Mouse (Mus musculus): Measurements from ENCODE around the gene 1700001J03Rik. TPM values are rescaled to one million over a fixed set of nuclear protein-coding genes. Genes with fewer than 3 reads are reported as not detected.
A peak's percentile ranks its signal among the peaks of the same experiment; 100 is the strongest.

1700001J03Rik gene
- polyA plus RNA-seq, 1 experiment, result 2.2 TPM

GRCm38 (mm10) chr5:146227496-146227895 lies 42.4 kb upstream of the 1700001J03Rik start:
- H3K4me1 ChIP-seq (ENCODE audit: control insufficient read depth, insufficient read depth, low read length), result no peaks in the 10 kb centered on the region
- DNase-seq, result no peak
- no peak overlapping the region for H3K4me3 ChIP-seq (replicated peaks; ENCODE audit: insufficient read depth, low read depth, low read length)
- TF ChIP-seq CTCF (IDR thresholded peaks at IDR 0.05; ENCODE audit: borderline replicate concordance, insufficient read depth, low read depth, low read length) (no peak), POLR2A (IDR thresholded peaks at IDR 0.05; ENCODE audit: borderline replicate concordance, insufficient read depth, low read length) (no peak)
- 82% methylated on average over 8 of the region's 8 CpGs for WGBS
- no peak overlapping the region for H3K27ac ChIP-seq (ENCODE audit: insufficient read depth, low read length)
- no peaks in the 10 kb centered on the region for H3K27me3 ChIP-seq (ENCODE audit: control insufficient read depth, insufficient read depth, low read length)

- Histone ChIP-seq H3K27ac (ENCODE audit: insufficient read depth, low read length) (no peak overlapping the region), H3K4me1 (ENCODE audit: control insufficient read depth, insufficient read depth, low read length) (no peaks in the 10 kb centered on the region), H3K4me3 (replicated peaks; ENCODE audit: insufficient read depth, low read depth, low read length) (no peak overlapping the region), H3K27me3 (ENCODE audit: control insufficient read depth, insufficient read depth, low read length) (no peaks in the 10 kb centered on the region)
- no peak for DNase-seq
- TF ChIP-seq CTCF (IDR thresholded peaks at IDR 0.05; ENCODE audit: borderline replicate concordance, insufficient read depth, low read depth, low read length) (no peak), POLR2A (IDR thresholded peaks at IDR 0.05; ENCODE audit: borderline replicate concordance, insufficient read depth, low read length) (no peak)
- 64% methylated on average over 5 of the region's 5 CpGs for WGBS
Measured at GRCm38 (mm10) chr5:146223786-146224185, 38.7 kb upstream of the 1700001J03Rik start.

- Histone ChIP-seq H3K4me3 (replicated peaks; ENCODE audit: insufficient read depth, low read depth, low read length) (peak overlapping the region; percentile 72), H3K27me3 (ENCODE audit: control insufficient read depth, insufficient read depth, low read length) (no peaks in the 10 kb centered on the region), H3K4me1 (ENCODE audit: control insufficient read depth, insufficient read depth, low read length) (no peaks in the 10 kb centered on the region), H3K27ac (ENCODE audit: insufficient read depth, low read length) (peak overlapping the region; percentile 74; the same call in 1 of the 2 replicates)
- no peak for TF ChIP-seq CTCF (IDR thresholded peaks at IDR 0.05; ENCODE audit: borderline replicate concordance, insufficient read depth, low read depth, low read length)
- TF ChIP-seq POLR2A (IDR thresholded peaks at IDR 0.05; ENCODE audit: borderline replicate concordance, insufficient read depth, low read length), result no peak
- no peak for DNase-seq
- 30% methylated on average over 6 of the region's 6 CpGs for WGBS
Measured at GRCm38 (mm10) chr5:146221722-146222121, 36.6 kb upstream of the 1700001J03Rik start.

GRCm38 (mm10) chr5:146220879-146221714 lies 36.0 kb upstream of the 1700001J03Rik start, which contains the start of gene Rnf6:
Gene Rnf6, minus strand, starts transcription at chr5:146221555.
- no peaks in the 10 kb centered on the region for H3K4me1 ChIP-seq (ENCODE audit: control insufficient read depth, insufficient read depth, low read length)
- TF ChIP-seq POLR2A (IDR thresholded peaks at IDR 0.05; ENCODE audit: borderline replicate concordance, insufficient read depth, low read length), result peak; percentile 78
- no peak for TF ChIP-seq CTCF (IDR thresholded peaks at IDR 0.05; ENCODE audit: borderline replicate concordance, insufficient read depth, low read depth, low read length)
- no peaks in the 10 kb centered on the region for H3K27me3 ChIP-seq (ENCODE audit: control insufficient read depth, insufficient read depth, low read length)
- DNase-seq, result peak; percentile 92 to 96
- peak within 1 kb of the TSS; percentile 72 for H3K4me3 ChIP-seq (replicated peaks; ENCODE audit: insufficient read depth, low read depth, low read length)
- peak within 1 kb of the TSS; percentile 74 for H3K27ac ChIP-seq (ENCODE audit: insufficient read depth, low read length)
- WGBS, result 1% methylated on average over 65 of the region's 67 CpGs

- WGBS, result 6% methylated on average over 13 of the region's 13 CpGs
- H3K27me3 ChIP-seq (ENCODE audit: control insufficient read depth, insufficient read depth, low read length), result no peaks in the 10 kb centered on the region
- no peaks in the 10 kb centered on the region for H3K4me1 ChIP-seq (ENCODE audit: control insufficient read depth, insufficient read depth, low read length)
- H3K27ac ChIP-seq (ENCODE audit: insufficient read depth, low read length), result no peak overlapping the region
- H3K4me3 ChIP-seq (replicated peaks; ENCODE audit: insufficient read depth, low read depth, low read length), result peak overlapping the region; percentile 72
- DNase-seq, result no peak
- TF ChIP-seq POLR2A (IDR thresholded peaks at IDR 0.05; ENCODE audit: borderline replicate concordance, insufficient read depth, low read length), result no peak
Measured at GRCm38 (mm10) chr5:146220501-146220878, 35.4 kb upstream of the 1700001J03Rik start.

- Histone ChIP-seq H3K4me1 (ENCODE audit: control insufficient read depth, insufficient read depth, low read length) (no peaks in the 10 kb centered on the region), H3K27ac (ENCODE audit: insufficient read depth, low read length) (no peak overlapping the region), H3K4me3 (replicated peaks; ENCODE audit: insufficient read depth, low read depth, low read length) (no peak overlapping the region), H3K27me3 (ENCODE audit: control insufficient read depth, insufficient read depth, low read length) (no peaks in the 10 kb centered on the region)
- 88% methylated on average over 5 of the region's 5 CpGs for WGBS
- TF ChIP-seq POLR2A (IDR thresholded peaks at IDR 0.05; ENCODE audit: borderline replicate concordance, insufficient read depth, low read length) (no peak), CTCF (IDR thresholded peaks at IDR 0.05; ENCODE audit: borderline replicate concordance, insufficient read depth, low read depth, low read length) (no peak)
- DNase-seq, result no peak
Measured at GRCm38 (mm10) chr5:146205537-146205936, 20.4 kb upstream of the 1700001J03Rik start.

GRCm38 (mm10) chr5:146203921-146204320 lies 18.8 kb upstream of the 1700001J03Rik start:
- DNase-seq, result peak in 1 of 2 experiments; percentile 37
- WGBS, result 76% methylated on average over 2 of the region's 2 CpGs
- no peak overlapping the region for H3K4me3 ChIP-seq (replicated peaks; ENCODE audit: insufficient read depth, low read depth, low read length)
- no peaks in the 10 kb centered on the region for H3K4me1 ChIP-seq (ENCODE audit: control insufficient read depth, insufficient read depth, low read length)
- TF ChIP-seq POLR2A (IDR thresholded peaks at IDR 0.05; ENCODE audit: borderline replicate concordance, insufficient read depth, low read length), result no peak
- no peak for TF ChIP-seq CTCF (IDR thresholded peaks at IDR 0.05; ENCODE audit: borderline replicate concordance, insufficient read depth, low read depth, low read length)
- no peaks in the 10 kb centered on the region for H3K27me3 ChIP-seq (ENCODE audit: control insufficient read depth, insufficient read depth, low read length)
- H3K27ac ChIP-seq (ENCODE audit: insufficient read depth, low read length), result no peak overlapping the region

- Histone ChIP-seq H3K27ac (ENCODE audit: insufficient read depth, low read length) (no peak overlapping the region), H3K4me3 (replicated peaks; ENCODE audit: insufficient read depth, low read depth, low read length) (no peak overlapping the region), H3K4me1 (ENCODE audit: control insufficient read depth, insufficient read depth, low read length) (no peaks in the 10 kb centered on the region), H3K27me3 (ENCODE audit: control insufficient read depth, insufficient read depth, low read length) (no peaks in the 10 kb centered on the region)
- no peak for DNase-seq
- TF ChIP-seq POLR2A (IDR thresholded peaks at IDR 0.05; ENCODE audit: borderline replicate concordance, insufficient read depth, low read length) (no peak), CTCF (IDR thresholded peaks at IDR 0.05; ENCODE audit: borderline replicate concordance, insufficient read depth, low read depth, low read length) (no peak)
- 99% methylated on average over 6 of the region's 6 CpGs for WGBS
Measured at GRCm38 (mm10) chr5:146200580-146200979, 15.5 kb upstream of the 1700001J03Rik start.

Measured in cerebellum, adult 2 months (tissue).